Mouse (Mus musculus) hindbrain, embryonic 15.5 days (tissue): Measurements from ENCODE around the gene Lpar4. TPM values are rescaled to one million over a fixed set of nuclear protein-coding genes. Genes with fewer than 3 reads are reported as not detected.

Source experiments
- ATAC-seq: fragments of 200-750 bp; cut with Nextera tagmentation; 2 replicates; pipeline ENCODE4 v1.8.0; 2017; ENCODE audit warnings: low read depth, moderate number of reproducible peaks, moderate TSS enrichment; ENCODE audit not compliant: low FRiP score
- H3K27ac ChIP-seq: fragments of 300-500 bp; sonication (generic); replicated peaks from 2 replicates; pipeline ENCODE4 v1.5.1; 2015; ENCODE audit warnings: mild to moderate bottlenecking, inconsistent platforms
- H3K27me3 ChIP-seq: fragments of 300-500 bp; sonication (generic); 2 replicates; pipeline ENCODE4 v1.6.1; 2015; ENCODE audit warnings: control low read depth, inconsistent platforms
- H3K36me3 ChIP-seq: fragments of 300-500 bp; sonication (generic); 2 replicates; pipeline ENCODE4 v1.6.1; 2015; ENCODE audit warnings: control low read depth, inconsistent platforms
- H3K4me1 ChIP-seq: fragments of 300-500 bp; sonication (generic); replicated peaks from 2 replicates; pipeline ENCODE4 v1.6.1; 2015; ENCODE audit warnings: control low read depth, inconsistent platforms
- H3K4me2 ChIP-seq: fragments of 300-500 bp; sonication (generic); 2 replicates; pipeline ENCODE4 v1.6.1; 2015; ENCODE audit warnings: moderate library complexity, mild to moderate bottlenecking, inconsistent platforms
- H3K4me3 ChIP-seq: fragments of 300-500 bp; sonication (generic); 2 replicates; pipeline ENCODE4 v1.5.1; 2015; ENCODE audit warnings: mild to moderate bottlenecking, inconsistent platforms
- H3K9ac ChIP-seq: fragments of 300-500 bp; sonication (generic); 2 replicates; pipeline ENCODE4 v1.6.1; 2015; ENCODE audit warnings: inconsistent platforms
- H3K9me3 ChIP-seq: fragments of 300-500 bp; sonication (generic); 2 replicates; pipeline ENCODE4 v1.6.1; 2016; ENCODE audit warnings: control low read depth, inconsistent platforms
- WGBS: fragments of 180-500 bp; shearing (Covaris S2); methylation state at CpG from one replicate; pipeline ENCODE4 v1.1.7; 2015; 5-methylcytosine and 5-hydroxymethylcytosine counted together
- polyA plus RNA-seq: library from polyadenylated mRNA; unstranded; fragments of >200 nt; fragmentation: Nextera tagmentation; extraction: Ambion mirVana; gene quantifications from 2 replicates; pipeline ENCODE4 v1.2.1, GENCODE M21; 2015

The Lpar4 gene
- polyA plus RNA-seq, 1 experiment from 2014 or later = 4.9 TPM

- 40% methylated on average over 2 of the region's 2 CpGs for WGBS
- no peak for ATAC-seq
- no peak overlapping the region for H3K9ac ChIP-seq
- H3K36me3 ChIP-seq = no peaks in the 10 kb centered on the region
- no peak overlapping the region for H3K4me3 ChIP-seq
- H3K9me3 ChIP-seq = no peaks in the 10 kb centered on the region
- H3K4me2 ChIP-seq = no peak overlapping the region
- no peaks in the 10 kb centered on the region for H3K4me1 ChIP-seq
- H3K27me3 ChIP-seq = no peaks in the 10 kb centered on the region
- no peak overlapping the region for H3K27ac ChIP-seq
Observed at GRCm38 (mm10) chrX:106964326-106964725, 43.9 kb downstream of the Lpar4 start.

Other genes with a start within 250 kb of the Lpar4 start
- gene Rtl3, start 80.0 kb upstream of the Lpar4 start, polyA plus RNA-seq = 0.71 and 1.9 TPM in 2 replicates
- not detected in 2 replicates for gene P2ry10, start 167.9 kb downstream of the Lpar4 start, polyA plus RNA-seq
- gene P2ry10b, start 228.3 kb downstream of the Lpar4 start, polyA plus RNA-seq = 0.24 and 0.38 TPM in 2 replicates